Mouse (Mus musculus): ENCODE measurements at regions not wholly inside any gene's neighbourhood (a gene's known extent, or its start where the extent isn't known, plus 50 kb on each side); places are given as distances from the start of the nearest gene placed in this dataset.

DNA sequence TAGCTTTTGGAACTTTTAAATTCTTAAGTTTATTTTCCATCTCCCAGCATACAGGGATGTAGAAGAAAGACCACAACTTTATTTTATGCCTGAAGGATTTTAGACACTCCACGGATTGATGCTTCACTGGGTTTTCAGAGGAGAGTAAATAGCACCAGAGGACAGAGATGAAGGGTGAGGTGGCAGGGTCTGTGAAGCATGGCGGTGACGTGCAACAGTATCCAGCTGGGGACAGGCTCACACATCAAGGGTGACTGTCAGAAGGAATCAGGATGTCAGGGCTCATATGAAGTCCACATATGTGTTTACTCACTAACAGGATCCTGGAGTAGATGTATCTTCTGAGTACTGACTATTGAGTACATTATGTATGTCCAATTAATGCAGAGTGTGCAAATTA, 402.8 kb upstream of the Robo2 start:
- Histone ChIP-seq H3K4me1 (ENCODE audit: control insufficient read depth, insufficient read depth, low read length) (no peaks in the 10 kb centered on the region), H3K27me3 (ENCODE audit: control insufficient read depth, insufficient read depth, low read length) (no peaks in the 10 kb centered on the region), H3K4me3 (ENCODE audit: low read depth, low read length) (no peak overlapping the region), H3K9ac (replicated peaks; ENCODE audit: low read depth, low read length) (no peak overlapping the region), H3K36me3 (ENCODE audit: control insufficient read depth, insufficient read depth, low read length) (no peaks in the 10 kb centered on the region), H3K4me2 (replicated peaks; ENCODE audit: low read depth, low read length) (no peak overlapping the region), H3K27ac (ENCODE audit: low read length) (no peak overlapping the region), H3K9me3 (ENCODE audit: control insufficient read depth, low read depth, low read length) (no peaks in the 10 kb centered on the region)
- ATAC-seq (ENCODE audit: insufficient number of reproducible peaks, insufficient read depth, low FRiP score, low read depth) = no peak
- WGBS = 70% methylated on average over 3 of the region's 3 CpGs

GRCm38 (mm10) chr16:74809154-74809825, 397.7 kb upstream of the Robo2 start:
- no peaks in the 10 kb centered on the region for H3K27me3 ChIP-seq (ENCODE audit: control insufficient read depth, insufficient read depth, low read length)
- H3K4me2 ChIP-seq (replicated peaks; ENCODE audit: low read depth, low read length) = no peak overlapping the region
- no peaks in the 10 kb centered on the region for H3K4me1 ChIP-seq (ENCODE audit: control insufficient read depth, insufficient read depth, low read length)
- WGBS = 70% methylated on average over 7 of the region's 7 CpGs
- no peak overlapping the region for H3K4me3 ChIP-seq (ENCODE audit: low read depth, low read length)
- H3K27ac ChIP-seq (ENCODE audit: low read length) = no peak overlapping the region
- no peaks in the 10 kb centered on the region for H3K9me3 ChIP-seq (ENCODE audit: control insufficient read depth, low read depth, low read length)
- H3K9ac ChIP-seq (replicated peaks; ENCODE audit: low read depth, low read length) = no peak overlapping the region
- no peaks in the 10 kb centered on the region for H3K36me3 ChIP-seq (ENCODE audit: control insufficient read depth, insufficient read depth, low read length)
- no peak for ATAC-seq (ENCODE audit: insufficient number of reproducible peaks, insufficient read depth, low FRiP score, low read depth)

DNA sequence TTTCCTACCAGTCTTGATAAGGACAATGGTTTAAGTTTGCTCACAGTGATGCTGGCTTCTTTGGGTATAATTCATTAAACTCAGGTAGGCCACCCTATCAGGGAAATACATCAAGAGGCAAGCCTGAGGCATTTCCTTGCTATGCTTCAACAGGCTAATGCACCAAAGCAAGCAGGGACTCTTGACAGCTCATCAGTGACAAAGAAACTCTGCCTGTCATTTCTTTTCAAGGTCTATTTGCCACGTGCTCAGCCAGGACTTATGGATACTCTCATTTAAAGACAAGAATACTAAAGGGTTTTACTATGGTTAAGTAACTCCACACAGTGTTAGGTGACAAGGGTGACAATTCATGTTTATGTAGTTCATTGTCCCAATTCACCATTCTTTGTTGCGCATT, 395.1 kb upstream of the Robo2 start:
- Histone ChIP-seq H3K4me3 (ENCODE audit: low read depth, low read length) (no peak overlapping the region), H3K27ac (ENCODE audit: low read length) (no peak overlapping the region), H3K9me3 (ENCODE audit: control insufficient read depth, low read depth, low read length) (no peaks in the 10 kb centered on the region), H3K4me2 (replicated peaks; ENCODE audit: low read depth, low read length) (no peak overlapping the region), H3K27me3 (ENCODE audit: control insufficient read depth, insufficient read depth, low read length) (no peaks in the 10 kb centered on the region), H3K9ac (replicated peaks; ENCODE audit: low read depth, low read length) (no peak overlapping the region), H3K4me1 (ENCODE audit: control insufficient read depth, insufficient read depth, low read length) (no peaks in the 10 kb centered on the region), H3K36me3 (ENCODE audit: control insufficient read depth, insufficient read depth, low read length) (no peaks in the 10 kb centered on the region)
- ATAC-seq (ENCODE audit: insufficient number of reproducible peaks, insufficient read depth, low FRiP score, low read depth) = no peak
- WGBS = 72% methylated on average over 2 of the region's 2 CpGs

GRCm38 (mm10) chr16:74801296-74801695, 389.7 kb upstream of the Robo2 start:
- ATAC-seq (ENCODE audit: insufficient number of reproducible peaks, insufficient read depth, low FRiP score, low read depth) = no peak

GRCm38 (mm10) chr16:74796303-74796653, 384.7 kb upstream of the Robo2 start:
- Histone ChIP-seq H3K4me3 (ENCODE audit: low read depth, low read length) (no peak overlapping the region), H3K36me3 (ENCODE audit: control insufficient read depth, insufficient read depth, low read length) (no peaks in the 10 kb centered on the region), H3K9ac (replicated peaks; ENCODE audit: low read depth, low read length) (no peak overlapping the region), H3K9me3 (ENCODE audit: control insufficient read depth, low read depth, low read length) (no peaks in the 10 kb centered on the region), H3K4me2 (replicated peaks; ENCODE audit: low read depth, low read length) (no peak overlapping the region), H3K27ac (ENCODE audit: low read length) (no peak overlapping the region), H3K4me1 (ENCODE audit: control insufficient read depth, insufficient read depth, low read length) (no peaks in the 10 kb centered on the region), H3K27me3 (ENCODE audit: control insufficient read depth, insufficient read depth, low read length) (no peaks in the 10 kb centered on the region)
- WGBS = 45% methylated on average over 2 of the region's 2 CpGs
- no peak for ATAC-seq (ENCODE audit: insufficient number of reproducible peaks, insufficient read depth, low FRiP score, low read depth)

More at GRCm38 (mm10) chr16:74801296-74801695, 389.7 kb upstream of the Robo2 start:
- Histone ChIP-seq H3K9ac (replicated peaks; ENCODE audit: low read depth, low read length) (no peak overlapping the region), H3K27me3 (ENCODE audit: control insufficient read depth, insufficient read depth, low read length) (no peaks in the 10 kb centered on the region), H3K4me2 (replicated peaks; ENCODE audit: low read depth, low read length) (no peak overlapping the region), H3K4me3 (ENCODE audit: low read depth, low read length) (no peak overlapping the region), H3K9me3 (ENCODE audit: control insufficient read depth, low read depth, low read length) (no peaks in the 10 kb centered on the region), H3K36me3 (ENCODE audit: control insufficient read depth, insufficient read depth, low read length) (no peaks in the 10 kb centered on the region), H3K4me1 (ENCODE audit: control insufficient read depth, insufficient read depth, low read length) (no peaks in the 10 kb centered on the region), H3K27ac (ENCODE audit: low read length) (no peak overlapping the region)
- WGBS = 14% methylated on average over 7 of the region's 7 CpGs

GRCm38 (mm10) chr16:74795360-74796302, 384.0 kb upstream of the Robo2 start:
- Histone ChIP-seq H3K27me3 (ENCODE audit: control insufficient read depth, insufficient read depth, low read length) (no peaks in the 10 kb centered on the region), H3K27ac (ENCODE audit: low read length) (no peak overlapping the region), H3K9me3 (ENCODE audit: control insufficient read depth, low read depth, low read length) (no peaks in the 10 kb centered on the region), H3K4me3 (ENCODE audit: low read depth, low read length) (no peak overlapping the region), H3K36me3 (ENCODE audit: control insufficient read depth, insufficient read depth, low read length) (no peaks in the 10 kb centered on the region), H3K4me1 (ENCODE audit: control insufficient read depth, insufficient read depth, low read length) (no peaks in the 10 kb centered on the region), H3K9ac (replicated peaks; ENCODE audit: low read depth, low read length) (no peak overlapping the region), H3K4me2 (replicated peaks; ENCODE audit: low read depth, low read length) (no peak overlapping the region)
- WGBS = 66% methylated on average over 5 of the region's 5 CpGs
- no peak for ATAC-seq (ENCODE audit: insufficient number of reproducible peaks, insufficient read depth, low FRiP score, low read depth)

- no peak overlapping the region for H3K4me2 ChIP-seq (replicated peaks; ENCODE audit: low read depth, low read length)
- no peaks in the 10 kb centered on the region for H3K4me1 ChIP-seq (ENCODE audit: control insufficient read depth, insufficient read depth, low read length)
- H3K36me3 ChIP-seq (ENCODE audit: control insufficient read depth, insufficient read depth, low read length) = no peaks in the 10 kb centered on the region
- H3K27ac ChIP-seq (ENCODE audit: low read length) = no peak overlapping the region
- 63% methylated on average over 9 of the region's 9 CpGs for WGBS
- ATAC-seq (ENCODE audit: insufficient number of reproducible peaks, insufficient read depth, low FRiP score, low read depth) = no peak
- H3K27me3 ChIP-seq (ENCODE audit: control insufficient read depth, insufficient read depth, low read length) = no peaks in the 10 kb centered on the region
- H3K9me3 ChIP-seq (ENCODE audit: control insufficient read depth, low read depth, low read length) = no peaks in the 10 kb centered on the region
- no peak overlapping the region for H3K4me3 ChIP-seq (ENCODE audit: low read depth, low read length)
- H3K9ac ChIP-seq (replicated peaks; ENCODE audit: low read depth, low read length) = no peak overlapping the region
These were observed 373.9 kb upstream of the Robo2 start for GRCm38 (mm10) chr16:74785365-74786119.

- Histone ChIP-seq H3K4me2 (replicated peaks; ENCODE audit: low read depth, low read length) (no peak overlapping the region), H3K4me1 (ENCODE audit: control insufficient read depth, insufficient read depth, low read length) (no peaks in the 10 kb centered on the region), H3K27me3 (ENCODE audit: control insufficient read depth, insufficient read depth, low read length) (no peaks in the 10 kb centered on the region), H3K27ac (ENCODE audit: low read length) (no peak overlapping the region), H3K36me3 (ENCODE audit: control insufficient read depth, insufficient read depth, low read length) (no peaks in the 10 kb centered on the region), H3K9ac (replicated peaks; ENCODE audit: low read depth, low read length) (no peak overlapping the region), H3K4me3 (ENCODE audit: low read depth, low read length) (no peak overlapping the region), H3K9me3 (ENCODE audit: control insufficient read depth, low read depth, low read length) (no peaks in the 10 kb centered on the region)
- ATAC-seq (ENCODE audit: insufficient number of reproducible peaks, insufficient read depth, low FRiP score, low read depth) = no peak
- WGBS = 89% methylated on average over 2 of the region's 2 CpGs
These were observed 368.8 kb upstream of the Robo2 start for GRCm38 (mm10) chr16:74780388-74780787.

Measured in stomach, embryonic 14.5 days (tissue).